Mouse (Mus musculus) c-Kit-negative CD71-positive TER-119-positive erythroid progenitor cells, embryonic 14.5 days (primary cell): ENCODE results near the gene Podnl1.
A peak's percentile ranks its signal among the peaks of the same experiment; 100 is the strongest.

Experiments
- DNase-seq: peaks from one replicate; pipeline ENCODE4 v3.0.0-alpha.2; 2013; ENCODE audit warnings: low read depth, low spot score

Podnl1 gene

DNA sequence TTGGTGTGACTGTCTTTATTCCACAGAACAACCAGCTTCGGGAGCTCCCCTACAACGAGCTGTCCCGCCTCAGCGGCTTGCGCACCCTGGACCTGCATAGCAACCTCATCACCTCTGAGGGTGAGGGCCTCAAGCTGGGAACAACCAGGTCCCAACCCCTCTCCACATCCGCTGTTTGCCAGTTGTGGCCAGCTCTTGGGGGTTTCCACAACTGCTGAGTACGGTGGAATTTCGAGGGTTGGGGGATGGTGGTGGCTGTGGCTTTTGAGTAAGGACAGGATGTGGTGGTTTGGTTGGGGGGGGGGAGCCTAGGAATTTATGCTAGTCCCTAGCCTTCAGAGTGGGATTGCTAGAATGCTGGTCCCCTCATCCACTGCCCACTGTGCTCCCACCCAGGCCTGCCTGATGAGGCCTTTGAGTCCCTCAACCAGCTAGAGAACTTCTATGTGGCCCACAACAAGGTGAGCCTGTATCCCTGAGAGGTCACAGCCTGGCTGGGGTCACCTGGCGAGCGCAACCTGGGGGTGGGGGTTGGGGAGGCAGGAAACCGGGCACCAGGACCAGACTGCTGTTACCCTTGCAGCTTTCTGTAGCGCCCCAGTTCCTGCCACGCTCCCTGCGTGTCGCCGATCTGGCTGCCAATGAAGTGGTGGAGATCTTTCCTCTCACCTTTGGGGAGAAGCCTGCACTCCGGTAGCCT lies 1.6 kb downstream of the Podnl1 start:
- no peak for DNase-seq

DNA sequence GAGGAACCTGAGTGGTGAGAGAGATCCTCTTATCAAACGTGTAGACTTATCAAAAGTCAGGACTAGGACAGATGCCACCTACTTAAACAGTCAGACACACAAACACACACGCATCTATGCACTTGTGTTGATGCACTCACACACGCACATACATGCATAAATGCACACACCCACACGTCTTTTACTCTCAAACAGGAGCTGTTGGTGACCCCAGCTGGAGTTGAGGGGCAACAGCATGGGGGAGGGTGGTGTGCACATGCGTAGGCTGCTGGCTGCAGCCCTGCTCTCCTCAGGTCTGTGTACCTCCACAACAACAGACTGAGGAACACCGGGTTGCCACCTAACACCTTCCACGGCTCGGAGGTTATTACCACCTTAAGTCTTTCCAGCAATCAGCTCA lies 2.5 kb downstream of the Podnl1 start:
- no peak for DNase-seq

DNA sequence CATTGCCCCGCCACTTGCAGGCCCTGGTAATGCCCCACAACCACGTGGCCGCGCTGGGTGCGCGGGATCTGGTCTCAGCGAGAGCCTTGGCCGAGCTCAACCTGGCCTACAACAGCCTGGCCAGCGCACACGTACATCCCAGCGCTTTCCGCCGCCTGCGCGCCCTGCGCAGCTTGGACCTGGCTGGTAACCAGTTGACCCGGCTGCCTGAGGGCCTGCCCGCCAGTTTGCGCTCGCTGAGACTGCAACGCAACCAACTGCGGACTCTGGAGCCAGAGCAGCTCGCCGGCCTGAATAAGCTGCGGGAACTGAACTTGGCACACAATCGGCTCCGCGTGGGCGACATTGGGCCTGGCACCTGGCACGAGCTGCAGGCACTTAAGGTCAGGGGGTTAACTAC lies 5.0 kb downstream of the Podnl1 start:
- no peak for DNase-seq

DNA sequence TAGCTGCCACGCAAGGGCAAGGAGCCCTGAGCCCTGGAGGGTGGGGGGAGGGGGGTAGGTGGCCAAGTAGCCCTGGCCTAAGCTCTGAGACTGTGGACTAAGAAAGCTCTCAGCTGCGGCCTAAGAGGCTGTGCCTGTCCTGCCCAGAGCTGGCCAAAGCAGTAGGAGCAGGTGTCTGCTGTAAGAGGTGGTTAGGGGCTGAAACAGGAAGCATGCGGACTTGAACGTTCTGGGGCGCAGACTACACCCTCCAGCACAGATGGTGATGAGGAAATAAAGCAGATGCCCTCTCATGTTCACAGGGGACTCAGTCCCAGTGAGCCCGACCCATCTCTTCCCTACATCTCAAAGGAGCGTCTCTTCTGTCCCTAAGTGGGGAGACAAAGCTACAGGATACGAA lies 6.4 kb downstream of the Podnl1 start:
- DNase-seq: no peak

DNA sequence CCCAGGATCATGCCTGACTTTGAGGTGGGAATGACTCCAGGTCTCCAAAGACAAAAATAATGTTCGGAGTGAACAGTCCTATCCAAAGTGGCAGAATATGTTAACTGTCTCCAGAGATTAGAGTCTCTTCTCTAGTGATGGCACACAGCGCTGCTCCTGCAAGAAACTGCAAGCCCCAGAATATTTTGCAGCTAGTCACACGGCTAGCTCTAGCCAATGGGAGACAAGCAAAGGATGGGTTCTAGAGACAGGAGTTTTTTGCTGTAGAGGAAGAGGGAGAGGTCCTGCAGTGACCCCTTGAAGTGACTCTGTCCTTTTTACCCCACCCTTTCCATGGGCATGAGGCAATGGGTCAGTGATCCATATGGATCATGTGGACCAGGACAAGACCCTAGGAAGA lies 12.1 kb downstream of the Podnl1 start:
- no peak for DNase-seq

DNA sequence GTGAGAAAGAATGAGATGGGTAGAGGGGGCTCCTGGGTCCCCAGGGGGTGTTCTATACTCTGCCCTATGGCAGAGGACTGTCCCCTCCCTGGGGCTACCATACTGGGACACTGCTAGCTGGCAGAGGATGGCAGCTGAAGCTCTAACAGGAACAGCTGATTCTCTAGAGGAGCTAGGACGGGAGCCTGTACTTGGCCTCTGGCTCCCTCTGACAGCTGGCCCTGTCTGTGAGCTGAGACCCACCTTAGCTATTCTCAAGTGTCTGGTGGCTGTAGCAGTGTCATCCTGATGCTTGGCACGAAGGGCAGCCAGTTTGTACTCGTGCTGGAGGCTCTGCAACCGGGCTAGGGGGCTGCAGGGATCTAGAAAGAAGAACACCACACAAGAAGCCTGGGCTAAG lies 15.0 kb downstream of the Podnl1 start:
- no peak for DNase-seq

DNA sequence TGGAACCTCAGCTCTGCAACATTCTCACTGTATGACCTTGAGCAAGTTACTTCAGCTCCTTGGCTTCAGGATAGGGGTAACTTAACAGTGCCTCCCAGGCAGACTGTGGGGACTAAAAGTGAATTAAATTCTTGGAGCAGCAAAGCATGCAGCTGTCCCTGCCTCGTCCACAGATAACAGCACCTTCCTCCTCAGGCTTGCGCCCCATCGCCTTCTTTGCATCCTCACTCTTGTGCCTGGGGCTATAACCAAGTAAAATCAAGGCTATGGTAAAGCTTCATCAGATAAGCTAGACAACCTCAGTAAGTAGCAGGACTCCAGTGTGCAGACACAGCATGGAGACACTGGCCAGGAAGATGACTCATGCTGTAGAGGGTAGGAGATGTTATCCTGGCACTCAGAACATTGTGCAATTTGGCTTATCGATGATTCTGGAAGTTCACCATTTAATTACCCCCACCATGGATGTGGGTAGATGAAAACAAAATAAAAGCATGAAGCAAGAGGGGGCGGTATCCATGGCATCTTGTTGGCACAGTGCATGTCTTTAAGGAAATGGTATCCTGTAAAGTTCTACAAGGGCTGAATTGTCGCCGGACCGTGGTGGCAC lies 19.0 kb downstream of the Podnl1 start:
- no peak for DNase-seq

DNA sequence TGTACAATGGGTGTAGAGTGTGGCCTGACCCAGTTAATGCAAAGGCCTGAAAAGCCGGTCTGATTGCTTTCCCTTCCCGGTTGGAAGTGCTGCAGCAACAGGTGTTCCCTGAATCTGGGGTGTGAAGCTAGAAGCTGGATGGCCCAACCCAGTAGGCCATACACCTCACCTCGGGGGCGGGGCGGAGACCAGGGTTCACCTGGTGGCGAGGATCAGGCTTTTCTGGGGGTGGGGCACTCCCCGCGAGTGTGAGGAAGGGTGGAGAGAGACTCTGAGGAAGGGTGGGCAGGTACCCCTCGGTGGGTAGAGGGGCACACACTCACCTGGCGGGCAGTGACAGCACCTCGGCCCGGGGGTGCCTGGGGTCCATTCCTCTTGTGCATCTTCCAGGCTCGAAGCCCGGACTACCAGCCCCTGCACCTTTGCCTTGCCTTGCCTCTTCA lies 21.6 kb downstream of the Podnl1 start:
- no peak for DNase-seq

DNA sequence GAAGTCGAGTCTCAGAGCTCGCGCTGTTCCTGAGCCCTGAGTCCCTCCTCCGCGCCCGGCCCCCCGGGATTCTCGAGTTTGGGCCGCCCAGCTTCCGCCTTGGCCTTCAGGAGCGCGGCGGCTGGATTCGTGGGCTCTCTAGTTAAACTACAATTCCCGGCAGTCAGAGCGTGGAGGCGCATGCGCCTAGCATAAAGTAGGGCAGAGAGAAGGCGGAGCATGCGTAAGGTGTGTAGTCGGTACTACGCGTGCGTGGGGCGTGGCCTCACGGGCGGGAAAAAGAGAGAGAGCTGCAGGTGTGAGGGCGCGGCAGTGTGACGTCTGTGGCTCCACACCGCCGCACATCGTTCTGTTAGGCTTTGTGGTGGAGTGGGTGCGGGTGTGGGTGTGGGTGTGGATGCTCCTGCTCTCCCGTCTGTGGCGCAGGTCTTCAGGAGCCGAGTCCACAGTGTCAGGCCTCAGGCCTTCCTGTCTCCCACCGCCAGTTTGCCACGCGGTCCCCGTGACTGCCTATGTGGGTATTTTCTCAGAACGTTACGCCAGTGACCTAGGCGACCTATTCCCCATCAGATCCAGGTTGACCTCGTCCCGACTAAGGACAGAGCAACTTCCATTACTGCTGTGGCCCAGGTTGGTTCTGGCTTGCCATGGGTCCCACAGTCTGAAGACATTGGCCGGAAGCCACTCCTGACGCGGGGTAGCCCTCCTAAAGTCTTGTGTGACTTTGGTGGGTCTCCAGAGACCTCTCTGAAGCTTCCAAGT lies 22.2 kb downstream of the Podnl1 start, which contains the start of the genes Cc2d1a and 4930432K21Rik:
TSS of gene Cc2d1a (minus strand) at position 168 of the 762 bp plus-strand sequence.
TSS of gene 4930432K21Rik (plus strand) at position 257 of the 762 bp plus-strand sequence.
- peak; percentile 87 for DNase-seq

DNA sequence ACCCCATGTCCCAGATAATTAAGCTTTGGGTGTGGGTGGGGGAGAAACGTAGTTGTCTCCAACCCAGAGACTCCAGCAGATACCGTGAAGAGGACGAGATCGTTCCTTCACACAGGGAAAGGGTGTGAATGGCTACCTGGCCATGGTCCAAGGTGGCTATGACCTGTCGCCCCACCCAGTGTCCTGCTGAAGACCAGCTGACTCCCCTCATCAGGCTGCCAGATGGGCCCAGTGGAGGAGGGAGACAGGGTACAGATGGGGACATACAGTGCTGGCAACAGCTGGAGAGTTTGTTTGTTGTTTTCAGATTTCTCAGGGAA lies 22.7 kb downstream of the Podnl1 start:
- DNase-seq: no peak

DNA sequence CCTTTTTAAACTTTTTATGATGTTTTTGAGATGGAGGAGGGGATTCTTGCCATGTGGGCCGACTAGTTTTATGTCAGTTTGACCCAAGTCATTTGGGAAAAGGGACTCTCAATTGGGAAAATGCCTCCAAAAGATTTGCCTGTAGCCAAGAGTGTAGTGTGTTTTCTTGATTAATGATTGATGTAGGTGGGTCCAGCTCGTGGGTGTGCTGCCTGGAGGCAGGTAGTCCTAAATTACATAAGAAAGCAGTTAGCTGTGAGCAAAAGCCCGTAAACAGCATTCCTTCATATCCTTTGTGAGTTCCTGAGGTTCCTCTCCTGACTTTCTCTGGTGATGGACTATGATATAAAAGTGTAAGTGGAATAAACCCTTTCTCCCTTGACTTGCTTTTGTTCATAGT lies 23.4 kb downstream of the Podnl1 start:
- no peak for DNase-seq

DNA sequence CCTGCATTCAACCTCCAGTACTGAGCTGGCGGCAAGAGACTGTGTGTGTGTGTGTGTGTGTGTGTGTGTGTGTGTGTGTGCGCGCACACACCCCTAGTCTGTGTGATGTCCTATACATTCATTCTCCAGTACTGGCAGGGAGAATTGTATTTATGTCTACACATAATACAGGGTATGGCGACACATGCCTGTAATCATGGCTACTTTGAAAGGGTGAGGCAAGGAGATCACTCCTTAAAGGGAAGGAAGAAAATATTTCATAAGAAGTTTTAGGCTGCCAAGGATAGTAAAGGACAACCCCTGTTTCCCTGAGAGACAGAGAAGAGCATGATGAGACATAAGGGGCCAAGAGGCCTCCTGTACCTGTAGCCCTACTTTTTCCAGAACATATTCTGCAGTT lies 31.8 kb downstream of the Podnl1 start:
- no peak for DNase-seq

DNA sequence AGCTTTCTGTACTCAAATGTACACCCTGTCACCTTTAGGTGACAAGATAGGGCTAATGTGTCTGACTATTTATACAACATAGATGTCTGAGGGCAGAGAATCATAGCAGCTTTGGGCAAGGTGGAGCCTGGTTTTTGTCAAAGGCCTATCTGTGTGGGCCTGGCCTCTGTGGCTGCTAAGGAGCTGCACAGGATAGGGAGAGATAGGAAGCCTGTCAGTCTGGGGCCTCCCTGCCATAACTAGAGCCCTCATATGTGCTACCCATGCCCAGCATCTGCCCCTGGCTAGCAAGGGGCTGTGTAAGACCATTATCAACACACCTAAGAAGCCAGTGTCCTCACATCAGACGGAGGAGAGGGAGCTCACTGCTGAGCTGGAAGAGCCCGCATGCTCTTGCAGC lies 41.9 kb downstream of the Podnl1 start:
- no peak for DNase-seq

DNA sequence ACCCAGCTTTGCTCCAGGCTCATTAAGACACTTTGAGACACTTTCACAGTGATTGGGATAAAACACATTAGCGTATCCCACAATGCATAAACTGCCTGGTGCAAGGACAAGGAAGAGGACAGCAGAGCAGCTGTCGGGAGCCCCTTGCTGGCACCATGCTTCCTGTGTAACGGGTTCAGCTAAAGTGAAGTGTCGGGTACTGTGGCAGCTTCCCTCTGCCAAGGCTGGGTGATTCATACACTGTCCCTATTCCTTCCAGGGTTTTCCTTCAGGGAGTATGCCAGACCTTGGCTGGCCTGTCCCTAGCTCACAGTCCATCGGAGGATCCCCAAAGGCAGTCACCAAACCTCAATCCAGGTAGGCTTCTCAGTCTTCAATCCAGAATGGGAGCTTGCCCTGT lies 44.3 kb downstream of the Podnl1 start:
- no peak for DNase-seq

DNA sequence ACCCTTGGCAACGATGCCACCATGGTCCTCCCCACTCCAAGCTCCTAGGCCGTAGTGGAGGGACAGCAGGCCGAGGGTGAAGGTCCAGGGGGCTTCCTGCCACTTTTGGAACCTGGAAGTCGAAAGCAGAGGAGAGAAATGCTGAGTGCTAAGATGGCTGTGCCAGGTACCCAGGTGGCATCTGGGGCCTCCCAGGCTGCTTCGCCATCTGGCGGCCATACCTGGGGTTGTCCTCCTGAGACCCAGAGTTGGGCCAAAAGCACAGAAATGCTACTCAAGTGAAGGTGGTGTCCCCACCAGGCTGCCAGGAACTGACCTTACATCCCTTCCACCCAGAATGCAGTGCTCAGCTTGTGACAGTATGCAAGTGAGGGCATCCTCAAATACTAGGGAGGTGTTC lies 48.1 kb downstream of the Podnl1 start:
- no peak for DNase-seq

DNA sequence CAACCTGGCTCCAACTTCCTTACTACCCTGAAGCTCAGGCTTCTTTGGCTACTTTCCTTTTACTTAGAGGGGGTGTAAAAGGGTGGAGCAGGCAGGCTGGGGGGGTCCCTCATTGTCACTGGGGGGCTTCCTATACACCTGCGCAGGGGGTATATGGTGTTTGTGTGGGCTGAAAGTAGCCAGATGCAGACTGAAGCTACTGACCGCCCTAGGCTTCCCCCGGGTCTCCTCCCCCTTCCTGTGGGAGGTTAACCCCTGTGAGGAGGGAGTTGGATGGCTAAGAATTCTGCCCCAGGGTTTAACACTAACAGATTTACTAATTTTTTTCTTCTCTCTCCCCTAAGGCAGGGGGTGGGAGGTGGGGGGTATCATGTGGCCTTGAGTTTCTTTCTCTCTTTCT lies 50.8 kb downstream of the Podnl1 start:
- DNase-seq: no peak

DNA sequence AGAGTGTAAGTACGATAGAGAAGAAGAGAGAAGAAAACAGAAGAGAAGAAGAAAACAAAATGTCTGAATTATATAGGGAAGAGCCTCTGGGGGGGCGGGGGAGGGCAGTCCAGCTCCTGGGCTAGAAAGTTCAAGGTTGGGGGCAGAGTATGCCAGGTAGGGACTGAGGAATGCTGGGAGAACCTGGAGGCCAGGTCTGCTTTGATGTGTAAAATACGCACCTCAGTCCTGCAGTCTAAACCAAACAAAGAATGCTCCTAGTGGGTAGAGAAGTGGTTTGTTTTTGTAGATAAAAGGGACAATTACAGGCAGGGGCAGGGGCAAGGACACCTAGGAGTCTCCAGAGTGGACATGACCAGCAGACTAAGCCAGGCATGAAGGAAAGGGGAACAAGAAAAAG lies 51.6 kb downstream of the Podnl1 start:
- no peak for DNase-seq

DNA sequence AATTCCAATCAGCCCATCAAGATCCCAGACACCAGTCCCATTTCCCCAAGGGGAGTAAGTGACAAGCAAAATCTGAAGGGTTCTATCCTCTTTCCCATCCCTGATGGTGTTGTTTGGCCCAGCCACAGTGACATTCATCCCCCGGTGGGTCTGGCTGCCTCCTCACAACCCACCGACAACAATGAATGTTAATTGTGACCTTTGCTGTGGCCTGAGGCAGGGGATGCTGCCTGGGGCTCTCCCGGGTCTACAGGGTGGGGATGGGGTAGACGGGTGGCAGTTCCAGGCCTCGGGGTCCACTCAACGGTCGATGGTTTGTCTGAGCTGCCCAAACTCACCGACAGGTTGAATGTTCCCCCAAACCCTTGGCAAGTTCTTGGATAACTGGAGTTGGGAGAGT lies 52.8 kb downstream of the Podnl1 start:
- DNase-seq: no peak

DNA sequence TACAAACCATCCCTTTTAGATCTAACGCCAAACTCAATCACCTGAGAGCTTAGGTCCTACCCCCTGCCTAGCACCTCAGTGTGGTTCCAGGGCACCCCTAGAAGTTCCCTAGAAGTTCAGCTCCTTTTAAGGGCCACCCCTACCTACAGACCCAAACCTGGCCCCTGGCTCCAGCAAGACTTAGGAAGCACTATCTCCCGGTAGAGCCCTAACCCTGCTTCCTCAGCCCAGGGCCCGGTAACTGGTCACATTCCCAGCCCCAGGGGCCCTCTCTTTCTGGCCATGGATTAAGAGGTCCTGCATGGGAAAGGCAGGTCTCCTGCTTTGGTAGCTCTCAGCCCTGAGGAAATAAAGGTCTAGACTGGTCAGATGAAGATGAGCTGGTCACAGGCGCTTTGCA lies 54.2 kb downstream of the Podnl1 start:
- DNase-seq: no peak

DNA sequence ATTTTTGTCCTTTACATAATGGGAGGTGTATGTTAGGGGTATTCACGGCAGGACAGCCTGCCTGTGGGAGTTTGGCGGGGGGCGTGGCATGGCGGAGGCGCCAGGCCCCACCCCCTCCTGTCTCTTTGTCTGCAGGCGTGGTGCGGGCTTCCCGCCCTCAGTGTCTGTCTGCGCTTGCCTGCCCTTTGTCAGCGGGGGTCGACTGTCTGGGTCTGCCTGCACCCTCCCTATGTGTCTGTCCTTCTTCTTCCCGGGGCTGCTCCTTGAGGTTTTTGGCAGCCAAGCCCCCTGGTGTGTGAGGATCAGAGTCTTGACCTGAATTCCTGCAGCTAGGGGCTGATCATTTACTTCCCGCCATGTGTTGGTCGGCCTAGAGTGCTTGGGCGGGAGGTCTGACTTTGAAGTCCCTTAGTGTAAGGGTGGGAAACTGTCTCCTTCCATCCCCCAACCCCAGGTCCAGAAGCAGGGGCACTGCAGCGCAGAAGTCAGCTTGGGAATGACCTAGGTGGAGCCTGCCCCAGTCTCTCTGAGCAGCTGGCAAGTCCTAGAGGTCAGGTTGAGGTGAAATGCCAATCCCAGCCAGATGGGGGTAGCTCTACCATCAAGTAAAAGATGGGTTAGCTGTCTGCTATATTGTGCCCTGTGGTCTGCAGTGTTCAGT lies 54.9 kb downstream of the Podnl1 start:
- no peak for DNase-seq
